Mouse (Mus musculus): Measurements from ENCODE around the gene Mapk14. TPM values are rescaled to one million over a fixed set of nuclear protein-coding genes. Genes with fewer than 3 reads are reported as not detected.
"Not testable (repeated sequence)": the region's sequence is repeated elsewhere in the genome, so short reads cannot be mapped to it uniquely, and the experiment has no call there.

Mapk14 gene
- total RNA-seq, 1 experiment from 2014 or later = 69.1 TPM

DNA sequence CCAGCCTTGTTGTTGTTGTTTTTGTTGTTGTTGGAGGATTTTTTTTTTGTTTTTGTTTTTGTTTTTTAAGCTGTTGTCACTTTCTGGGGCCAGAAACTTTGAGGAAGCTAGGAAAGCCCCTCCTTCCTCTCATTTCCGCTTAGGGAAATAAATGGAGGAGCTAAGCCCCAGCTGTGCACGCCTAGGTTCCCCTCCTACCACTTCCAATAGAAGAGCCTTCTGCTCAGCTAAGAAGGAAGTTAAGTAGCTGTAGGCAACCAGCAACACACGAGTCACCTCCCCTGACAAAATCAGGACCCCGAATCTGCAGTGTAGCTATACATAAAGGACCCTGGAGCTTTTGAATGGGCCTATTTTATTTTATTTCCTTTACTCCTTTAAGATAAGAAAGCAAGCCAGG, 46.8 kb downstream of the Mapk14 start:
- no peak for DNase-seq

DNA sequence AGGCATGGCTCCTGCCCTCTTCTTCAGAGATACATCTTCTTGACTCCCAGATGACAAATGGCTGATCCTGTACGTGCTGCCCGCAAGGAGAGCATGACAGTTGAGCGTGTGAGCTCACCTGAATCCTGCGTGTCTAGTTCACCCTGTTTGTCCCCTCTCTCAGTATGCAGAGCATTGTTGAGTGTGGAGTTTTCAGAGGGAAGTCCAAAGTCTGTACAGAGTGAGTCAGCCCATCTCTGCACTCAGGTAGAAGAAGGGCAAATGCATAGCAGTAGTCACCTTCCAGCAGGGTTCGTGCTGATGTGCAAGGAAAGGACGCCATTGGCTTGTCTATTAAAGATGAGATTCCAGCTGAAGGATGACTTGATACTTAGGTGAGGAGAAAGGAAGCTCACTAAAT, 48.1 kb downstream of the Mapk14 start:
- no peak for DNase-seq

DNA sequence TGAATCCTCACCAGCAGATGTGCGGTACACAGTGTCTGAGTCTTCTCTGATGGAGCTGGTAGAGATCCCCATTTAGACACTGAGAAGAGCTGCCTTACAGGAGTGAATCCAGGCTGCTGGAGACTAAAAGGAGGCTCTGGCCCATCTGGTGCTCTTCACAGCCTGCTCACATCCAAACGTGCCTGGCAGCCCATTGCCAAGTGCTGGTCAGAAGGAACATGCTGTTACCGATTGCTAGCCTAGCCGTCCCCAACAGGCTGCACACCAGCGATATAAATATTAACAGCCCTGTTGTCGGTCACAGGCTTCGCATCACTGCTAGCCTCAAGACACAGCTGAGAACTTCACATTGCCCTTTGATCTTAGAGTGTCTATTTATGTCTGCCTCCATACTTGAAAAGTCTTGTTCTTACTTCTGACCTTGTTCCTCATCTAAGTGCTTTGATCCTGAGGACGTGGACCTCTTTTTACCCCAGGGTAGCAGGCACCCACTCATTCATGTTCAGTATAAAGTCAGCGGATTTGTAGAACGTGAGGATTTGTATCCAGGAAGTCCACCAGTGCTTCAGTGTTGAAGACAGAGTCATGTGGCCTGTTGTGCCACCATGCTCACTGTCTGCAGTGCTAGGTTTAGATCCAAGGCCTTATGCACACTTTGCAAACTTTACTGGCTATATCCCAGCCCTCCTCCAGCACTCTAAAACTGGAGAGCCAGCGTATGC, 52.2 kb downstream of the Mapk14 start:
- DNase-seq = no peak

DNA sequence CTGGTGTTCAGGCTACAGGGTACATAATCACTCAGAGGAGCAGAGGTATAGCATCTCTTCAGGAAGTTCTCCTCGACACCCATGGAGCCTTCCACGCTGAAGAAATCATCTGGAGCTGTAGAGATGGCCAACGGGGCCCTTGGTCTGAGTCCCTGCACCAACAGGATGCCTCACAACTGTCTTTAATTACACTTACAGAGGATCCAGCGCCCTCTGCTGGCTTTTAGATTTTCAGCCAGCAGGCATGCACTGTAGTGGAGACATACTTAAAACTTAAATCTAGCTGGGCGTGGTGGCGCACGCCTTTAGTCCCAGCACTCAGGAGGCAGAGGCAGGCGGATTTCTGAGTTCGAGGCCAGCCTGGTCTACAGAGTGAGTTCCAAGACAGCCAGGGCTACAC, 52.8 kb downstream of the Mapk14 start:
- no peak for DNase-seq

GRCm38 (mm10) chr17:28745773-28746172, 54.6 kb downstream of the Mapk14 start:
- DNase-seq = no peak

GRCm38 (mm10) chr17:28748001-28748400, 56.9 kb downstream of the Mapk14 start:
- DNase-seq = no peak

GRCm38 (mm10) chr17:28750580-28750979, 59.5 kb downstream of the Mapk14 start:
- DNase-seq = peak; percentile 56

DNA sequence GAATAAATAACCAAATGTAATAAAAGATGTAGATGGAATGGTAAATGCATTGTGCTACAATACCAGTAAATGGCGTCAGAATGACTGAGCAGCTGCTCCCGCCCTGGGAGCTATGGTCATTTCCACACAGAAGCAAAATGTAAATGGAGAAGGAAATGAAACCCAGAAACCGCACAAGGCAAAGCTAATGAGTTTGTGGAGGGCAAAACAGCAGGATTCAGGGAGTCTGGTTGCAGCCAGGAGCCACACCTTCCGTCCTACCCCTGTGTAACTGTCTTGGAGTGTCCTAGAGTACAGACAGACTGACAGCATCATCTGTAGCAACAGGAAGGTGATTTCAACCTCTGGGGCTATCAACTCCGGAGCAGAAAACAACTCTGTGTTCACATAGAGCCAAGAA, 65.3 kb downstream of the Mapk14 start:
- DNase-seq = no peak

- no peak for DNase-seq
Measured at GRCm38 (mm10) chr17:28757470-28757869, 66.3 kb downstream of the Mapk14 start.

DNA sequence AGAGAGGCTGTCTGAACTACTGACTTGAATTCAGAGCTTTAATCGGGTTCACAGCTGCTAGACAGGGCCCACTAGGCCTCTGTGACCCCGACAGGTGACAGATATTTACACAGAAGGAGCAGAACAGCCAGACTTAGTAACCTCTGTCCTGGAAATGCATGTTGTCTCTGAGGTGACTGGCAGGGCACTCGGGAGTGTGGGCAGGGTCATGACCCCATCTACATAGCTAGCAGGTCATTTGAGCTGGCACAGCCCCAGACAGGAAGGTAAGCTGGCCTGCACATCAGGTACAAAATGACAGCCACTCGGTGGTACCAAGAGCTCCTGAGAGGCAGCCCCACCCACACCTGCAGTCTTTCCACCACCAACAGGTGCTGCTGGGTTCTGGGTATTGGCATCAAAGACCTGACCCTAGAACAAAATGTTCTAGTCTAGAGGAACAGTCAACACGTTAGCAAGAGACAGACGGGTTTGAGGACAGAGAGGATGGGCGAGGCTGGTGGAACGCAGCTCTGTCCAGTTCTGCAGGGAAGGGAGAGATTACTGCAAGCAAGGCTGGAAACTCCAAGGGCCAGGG, 69.7 kb downstream of the Mapk14 start:
- DNase-seq = no peak

DNA sequence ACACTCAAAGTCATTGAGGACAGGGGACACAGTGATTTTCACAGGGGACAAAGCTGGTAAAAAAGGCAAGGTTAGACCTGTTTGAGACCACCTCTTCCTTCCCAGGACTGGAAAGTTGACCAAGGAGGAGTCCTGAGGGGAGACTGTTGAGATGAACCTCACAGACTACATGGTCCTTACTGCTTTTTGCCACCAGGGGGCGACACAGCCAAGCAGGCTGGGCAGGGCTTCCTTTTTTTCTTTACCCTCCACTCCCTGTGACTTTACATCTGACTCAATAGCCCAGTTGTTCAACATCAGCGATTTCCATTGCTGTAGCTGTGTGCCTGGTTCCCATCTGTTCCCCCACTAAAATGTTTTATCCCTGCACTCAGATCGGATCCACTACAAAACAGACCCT, 70.7 kb downstream of the Mapk14 start:
- peak; percentile 93 for DNase-seq

GRCm38 (mm10) chr17:28766203-28766602, 75.1 kb downstream of the Mapk14 start:
- peak; percentile 83 for DNase-seq

GRCm38 (mm10) chr17:28766781-28767515, 75.8 kb downstream of the Mapk14 start:
- no peak for DNase-seq

DNA sequence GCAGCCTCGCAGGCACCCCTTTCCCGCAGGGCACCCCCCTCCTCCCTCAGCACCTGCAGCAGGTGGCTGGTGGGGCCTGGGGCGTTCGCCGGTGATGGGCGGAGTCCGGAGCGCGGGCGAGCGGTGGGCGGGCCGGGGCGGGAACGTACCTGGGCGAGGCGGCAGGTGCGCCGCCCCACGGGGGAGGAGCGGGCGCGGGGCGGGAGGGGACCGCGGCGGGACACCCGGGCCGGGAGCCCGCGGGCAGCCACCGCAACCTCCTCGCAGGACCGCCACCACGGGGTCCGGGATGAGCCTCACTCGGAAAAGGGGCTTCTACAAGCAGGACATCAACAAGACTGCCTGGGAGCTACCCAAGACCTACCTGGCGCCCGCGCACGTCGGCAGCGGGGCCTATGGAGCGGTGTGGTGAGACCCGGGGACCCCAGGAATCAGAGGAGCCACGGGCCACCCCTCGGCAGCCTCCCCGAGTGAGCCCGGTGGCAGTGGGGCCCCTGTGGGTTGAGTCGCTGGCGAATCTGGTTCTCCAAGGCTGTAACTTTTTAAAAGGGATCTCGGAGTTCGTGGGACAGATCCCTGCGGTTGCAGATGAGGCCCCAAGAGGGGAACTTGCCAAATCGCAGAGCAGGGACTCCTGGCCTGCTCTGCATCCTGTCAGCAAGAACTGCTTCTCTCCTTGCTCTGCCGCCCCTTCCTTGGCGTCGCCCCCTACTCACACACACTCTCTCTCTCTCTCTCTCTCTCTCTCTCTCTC, 78.2 kb downstream of the Mapk14 start, which contains the start of gene Mapk13:
Gene Mapk13 (plus strand): TSS at position 177 of the 754 bp plus-strand sequence.
- peak; percentile 42 for DNase-seq

- peak; percentile 53 for DNase-seq
Measured at GRCm38 (mm10) chr17:28769875-28770421, 78.8 kb downstream of the Mapk14 start.

- no peak for DNase-seq
Measured at GRCm38 (mm10) chr17:28771289-28771688, 80.2 kb downstream of the Mapk14 start.

DNA sequence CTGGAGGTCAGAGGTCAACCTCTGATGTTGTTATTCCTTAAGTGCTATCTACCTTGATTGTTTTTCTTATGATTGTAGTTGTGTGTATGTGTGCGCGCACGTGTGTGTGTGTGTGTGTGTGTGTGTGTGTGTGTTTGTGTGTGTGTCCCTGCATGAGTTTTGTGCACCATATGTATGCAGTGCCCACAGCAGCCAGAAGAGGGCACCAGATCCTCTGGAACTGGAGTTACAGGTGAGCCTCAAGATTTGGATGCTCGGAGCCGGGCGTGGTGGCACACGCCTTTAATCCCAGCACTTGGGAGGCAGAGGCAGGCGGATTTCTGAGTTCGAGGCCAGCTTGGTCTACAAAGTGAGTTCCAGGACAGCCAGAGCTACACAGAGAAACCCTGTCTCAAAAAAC, 83.2 kb downstream of the Mapk14 start:
- DNase-seq = not testable (repeated sequence)

GRCm38 (mm10) chr17:28775161-28775560, 84.0 kb downstream of the Mapk14 start:
- DNase-seq = no peak

- DNase-seq = no peak
Measured at GRCm38 (mm10) chr17:28776817-28777216, 85.7 kb downstream of the Mapk14 start.

- peak; percentile 82 for DNase-seq
Measured at GRCm38 (mm10) chr17:28777231-28778005, 86.3 kb downstream of the Mapk14 start.

DNA sequence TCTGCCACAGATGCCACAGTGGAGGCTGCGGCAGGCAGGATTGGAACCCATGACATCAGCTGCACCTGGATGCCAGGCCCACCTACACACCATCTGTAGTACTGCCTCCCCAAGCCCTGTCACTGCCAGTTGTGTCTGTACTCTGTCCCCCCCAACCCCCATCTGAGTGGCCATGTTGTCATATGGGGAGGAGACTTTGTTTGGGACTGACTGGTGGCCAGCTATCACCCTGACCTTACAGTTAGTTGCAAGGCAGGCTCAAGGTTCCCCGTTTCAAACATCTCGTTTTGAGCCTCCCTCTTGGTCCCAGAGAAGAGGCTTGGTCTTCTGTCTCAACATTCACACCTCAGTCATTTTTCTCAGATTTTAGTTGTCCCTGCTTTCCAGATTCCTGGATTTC, 88.6 kb downstream of the Mapk14 start:
- peak; percentile 63 for DNase-seq
